Mouse (Mus musculus) liver, embryonic 14.5 days (tissue): Measurements from ENCODE around the gene Plk4. TPM values are rescaled to one million over a fixed set of nuclear protein-coding genes. Genes with fewer than 3 reads are reported as not detected.
A peak's percentile ranks its signal among the peaks of the same experiment; 100 is the strongest.

Experiments used
- ATAC-seq: fragments of 200-750 bp; cut with Nextera tagmentation; 2 replicates; pipeline ENCODE4 v1.8.0; 2017; ENCODE audit warnings: moderate number of reproducible peaks, mild to moderate bottlenecking, moderate library complexity; ENCODE audit not compliant: insufficient read depth
- DNase-seq, 3 experiments: peaks; one replicate each; pipeline ENCODE4 v3.0.0-alpha.2; 2012 to 2013; ENCODE audit warnings: low read depth in 3 of 3, low spot score in 3 of 3
- H3K27ac ChIP-seq: fragments of 300-500 bp; sonication (generic); 2 replicates; pipeline ENCODE4 v1.5.1; 2014; ENCODE audit warnings: moderate library complexity, mild to moderate bottlenecking, control low read depth, inconsistent platforms
- H3K27me3 ChIP-seq: fragments of 300-500 bp; sonication (generic); 2 replicates; pipeline ENCODE4 v1.6.1; 2014; ENCODE audit warnings: mild to moderate bottlenecking, low read length, moderate library complexity; ENCODE audit not compliant: control insufficient read depth, insufficient read depth
- H3K36me3 ChIP-seq: fragments of 300-500 bp; sonication (generic); replicated peaks from 2 replicates; pipeline ENCODE4 v1.6.1; 2014; ENCODE audit warnings: low read depth; ENCODE audit not compliant: control insufficient read depth, insufficient read depth
- H3K4me1 ChIP-seq, 2 experiments: fragments of 200-500 bp in 1 of 2; fragments of 300-500 bp in 1 of 2; sonication (generic) in 1 of 2; replicated peaks; 2 replicates each; pipeline ENCODE4 v1.6.1; 2012 to 2014; ENCODE audit warnings: antibody characterized with exemption in 1 of 2, inconsistent platforms in 1 of 2, low read length in 1 of 2; ENCODE audit not compliant: control insufficient read depth in 2 of 2, insufficient read depth in 2 of 2
- H3K4me2 ChIP-seq: fragments of 300-500 bp; sonication (generic); 2 replicates; pipeline ENCODE4 v1.6.1; 2014; ENCODE audit warnings: low read depth, mild to moderate bottlenecking, control low read depth, moderate library complexity
- H3K4me3 ChIP-seq, 2 experiments: fragments of 200-500 bp in 1 of 2; fragments of 300-500 bp in 1 of 2; sonication (generic) in 1 of 2; 2 replicates each; pipeline ENCODE4 v1.5.1; 2012 to 2014; ENCODE audit warnings: low read depth in 2 of 2, low read length in 2 of 2, mild to moderate bottlenecking in 2 of 2, control low read depth in 1 of 2, inconsistent platforms in 1 of 2, moderate library complexity in 1 of 2; ENCODE audit not compliant: insufficient read depth in 1 of 2
- H3K9ac ChIP-seq: fragments of 300-500 bp; sonication (generic); replicated peaks from 2 replicates; pipeline ENCODE4 v1.6.1; 2014; ENCODE audit warnings: mild to moderate bottlenecking, control low read depth, moderate library complexity
- H3K9me3 ChIP-seq: fragments of 300-500 bp; sonication (generic); 2 replicates; pipeline ENCODE4 v1.6.1; 2016; ENCODE audit warnings: low read length, mixed read lengths; ENCODE audit not compliant: control insufficient read depth
- CTCF ChIP-seq: IDR thresholded peaks from 2 replicates; pipeline ENCODE4 v1.5.1; 2016; ENCODE audit warnings: antibody characterized with exemption, low read depth, control low read depth
- EP300 ChIP-seq: IDR thresholded peaks from 2 replicates; pipeline ENCODE4 v1.6.1; 2016; ENCODE audit warnings: antibody characterized with exemption, low read depth
- WGBS: fragments of 180-500 bp; shearing (Covaris S2); extraction: QIAGEN DNeasy Blood & Tissue Kit; methylation state at CpG from one replicate; pipeline ENCODE4 v1.1.7; 2014; ENCODE audit not compliant: insufficient replicate concordance; 5-methylcytosine and 5-hydroxymethylcytosine counted together
- polyA plus RNA-seq, 2 experiments: library from polyadenylated mRNA; depleted of rRNA in 1 of 2; stranded (reverse) in 1 of 2; unstranded in 1 of 2; fragments of >200 nt; fragmentation: Nextera tagmentation in 1 of 2; extraction: Ambion mirVana in 1 of 2; gene quantifications; 2 replicates each; pipeline versions ENCODE4 v1.2.1 to v1.2.3; 2012 to 2014

Gene Plk4
- polyA plus RNA-seq, 2 experiments: 22.1 to 36.7 TPM

DNA sequence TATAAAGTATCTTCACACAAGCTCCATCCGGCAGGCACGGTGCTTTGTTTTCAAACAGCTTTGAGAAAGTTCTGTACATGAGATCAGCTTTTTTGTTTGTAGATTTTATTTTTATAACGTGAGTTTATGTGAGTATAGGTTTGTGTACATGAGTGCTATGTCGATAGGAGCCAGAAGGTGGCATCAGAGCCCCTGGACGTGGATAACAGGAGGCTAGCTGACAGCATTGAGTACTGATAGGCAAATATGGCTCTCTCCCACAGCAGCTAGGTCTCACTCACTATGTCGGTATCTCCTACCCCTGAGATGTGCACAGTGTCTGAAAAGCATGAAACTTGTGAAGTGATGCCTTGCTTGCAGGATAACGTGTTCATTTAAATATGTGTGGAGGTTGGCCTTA, 1.3 kb upstream of the Plk4 start:
- Histone ChIP-seq H3K36me3 (peaks cover 13% of the 10 kb centered on the region), H3K9ac (no peak overlapping the region), H3K4me2 (peak overlapping the region; percentile 82), H3K27me3 (no peaks in the 10 kb centered on the region), H3K4me1 (peaks cover 7 to 15% of the 10 kb centered on the region in 2 experiments), H3K9me3 (no peaks in the 10 kb centered on the region), H3K4me3 (peak overlapping the region in 1 of 2 experiments; percentile 86; a peak in 1 of 4 replicates), H3K27ac (peak overlapping the region; percentile 28)
- WGBS: 30% methylated on average over 7 of the region's 7 CpGs
- no peak for TF ChIP-seq EP300
- TF ChIP-seq CTCF: peak; percentile 86
- ATAC-seq (peak; percentile 31; the same call in 1 of the 2 replicates), DNase-seq (peak; percentile 62 to 70 (median 63))

DNA sequence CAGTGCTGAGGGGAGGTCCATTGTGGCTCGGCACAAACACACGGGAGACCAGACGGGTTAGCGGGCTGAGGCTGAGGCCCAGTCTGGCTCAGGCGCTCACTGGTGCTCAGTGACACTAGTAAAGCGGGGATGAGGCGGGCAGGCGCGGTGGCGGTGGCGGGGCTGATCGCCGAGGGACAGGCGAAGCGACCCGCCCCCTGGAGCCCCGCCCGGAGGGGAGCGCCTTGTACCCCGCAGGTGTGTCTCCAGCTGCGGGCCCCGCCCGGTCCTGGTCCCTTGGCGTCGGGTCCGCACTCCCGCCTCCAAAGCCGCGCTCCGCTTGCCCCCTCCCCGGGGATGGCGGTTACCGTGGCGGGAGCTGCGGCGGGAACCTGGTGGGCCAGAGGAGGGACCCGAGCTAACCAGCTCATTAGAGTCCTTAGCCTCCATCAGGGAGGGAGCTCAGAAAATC, 579 bp downstream of the Plk4 start:
- H3K4me3 ChIP-seq: peak overlapping the region; percentile 86 to 91
- peak overlapping the region; percentile 58 for H3K27ac ChIP-seq
- TF ChIP-seq EP300 (no peak), CTCF (no peak)
- H3K36me3 ChIP-seq: peaks cover 22% of the 10 kb centered on the region
- peak overlapping the region; percentile 82 for H3K4me2 ChIP-seq
- peaks cover 7 to 15% of the 10 kb centered on the region in 2 experiments for H3K4me1 ChIP-seq
- H3K9me3 ChIP-seq: no peaks in the 10 kb centered on the region
- DNase-seq: peak; percentile 45 to 55 (median 45)
- peak; percentile 82 for ATAC-seq
- whole genome bisulfite sequencing: under 1% methylated on average over 30 of the region's 37 CpGs
- H3K9ac ChIP-seq: peak overlapping the region; percentile 86
- no peaks in the 10 kb centered on the region for H3K27me3 ChIP-seq

DNA sequence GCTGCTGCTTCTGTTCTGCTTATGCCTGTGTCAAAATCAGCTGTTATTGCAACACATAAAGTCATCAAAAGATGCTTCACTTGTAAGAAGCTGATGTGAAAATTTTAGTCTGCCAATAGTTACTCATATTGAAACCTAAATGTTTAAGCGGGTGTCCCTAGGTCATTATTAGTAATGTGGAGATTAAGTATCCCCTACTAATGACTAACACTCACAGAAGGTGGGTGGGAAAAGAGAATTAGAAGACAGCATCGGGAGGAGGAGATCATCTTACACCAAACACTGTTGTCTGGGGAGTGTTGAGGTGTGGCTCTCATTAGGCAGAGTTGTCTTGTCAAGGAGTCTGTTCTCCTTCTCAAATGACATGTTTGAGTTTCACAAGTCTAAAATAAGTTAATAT, 7.1 kb downstream of the Plk4 start:
- H3K9me3 ChIP-seq: no peaks in the 10 kb centered on the region
- no peak overlapping the region for H3K27ac ChIP-seq
- WGBS: 68% methylated on average over 2 of the region's 2 CpGs
- no peak overlapping the region for H3K9ac ChIP-seq
- DNase-seq (no peak), ATAC-seq (no peak)
- peaks cover 59% of the 10 kb centered on the region for H3K36me3 ChIP-seq
- no peak overlapping the region for H3K4me3 ChIP-seq
- H3K27me3 ChIP-seq: no peaks in the 10 kb centered on the region
- H3K4me1 ChIP-seq: peaks cover 2 to 4% of the 10 kb centered on the region in 2 experiments; a peak in 2 of 4 replicates
- TF ChIP-seq EP300 (no peak), CTCF (no peak)
- H3K4me2 ChIP-seq: no peak overlapping the region

DNA sequence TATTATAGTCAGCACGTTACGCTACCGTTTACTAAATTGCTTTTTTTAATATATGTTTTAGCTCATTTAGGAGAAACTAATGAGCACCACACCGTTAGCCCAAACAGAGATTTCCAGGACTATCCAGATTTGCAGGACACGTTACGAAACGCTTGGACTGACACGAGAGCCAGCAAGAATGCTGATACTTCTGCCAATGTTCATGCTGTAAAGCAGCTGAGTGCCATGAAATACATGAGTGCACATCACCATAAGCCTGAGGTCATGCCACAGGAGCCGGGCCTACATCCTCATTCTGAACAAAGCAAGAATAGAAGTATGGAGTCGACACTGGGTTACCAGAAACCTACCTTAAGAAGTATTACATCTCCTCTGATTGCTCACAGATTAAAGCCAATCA, 8.9 kb downstream of the Plk4 start:
- Histone ChIP-seq H3K9ac (no peak overlapping the region), H3K9me3 (no peaks in the 10 kb centered on the region), H3K4me1 (no peaks in the 10 kb centered on the region), H3K4me2 (no peak overlapping the region), H3K27ac (no peak overlapping the region), H3K27me3 (no peaks in the 10 kb centered on the region), H3K36me3 (peaks cover 64% of the 10 kb centered on the region), H3K4me3 (no peak overlapping the region)
- ATAC-seq (no peak), DNase-seq (no peak)
- 90% methylated on average over 10 of the region's 10 CpGs for WGBS
- no peak for TF ChIP-seq CTCF
- no peak for TF ChIP-seq EP300

GRCm38 (mm10) chr3:40809894-40810293, 10.1 kb downstream of the Plk4 start:
- no peaks in the 10 kb centered on the region for H3K4me1 ChIP-seq
- TF ChIP-seq CTCF: no peak
- TF ChIP-seq EP300: no peak
- no peak overlapping the region for H3K4me2 ChIP-seq
- no peaks in the 10 kb centered on the region for H3K9me3 ChIP-seq
- H3K27me3 ChIP-seq: no peaks in the 10 kb centered on the region
- peaks cover 73% of the 10 kb centered on the region for H3K36me3 ChIP-seq
- H3K27ac ChIP-seq: no peak overlapping the region
- no peak overlapping the region for H3K4me3 ChIP-seq
- no peak overlapping the region for H3K9ac ChIP-seq
- ATAC-seq (no peak), DNase-seq (no peak)
- 73% methylated on average over 2 of the region's 2 CpGs for whole genome bisulfite sequencing
